Mouse (Mus musculus) liver, postnatal 0 days (tissue): ENCODE data around the gene Hoxd10.

Experiments used
- CTCF ChIP-seq: sonication (generic); IDR thresholded peaks from 2 replicates; pipeline ENCODE4 v1.5.1; 2016; ENCODE audit warnings: antibody characterized with exemption, low read depth
- EP300 ChIP-seq: IDR thresholded peaks from 2 replicates; pipeline ENCODE4 v1.6.1; 2016; ENCODE audit warnings: antibody characterized with exemption, low read depth, mild to moderate bottlenecking

GRCm38 (mm10) chr2:74704393-74704998 is 12.8 kb downstream of the Hoxd10 start, which contains the start of gene Hoxd8:
- no peak for TF ChIP-seq CTCF
- no peak for TF ChIP-seq EP300
